Mouse (Mus musculus): ENCODE data around the gene Tbcel.

- TF ChIP-seq POLR2A (IDR thresholded peaks at IDR 0.05; ENCODE audit: borderline replicate concordance, control insufficient read depth, low read depth, low read length) = no peak
- no peak for TF ChIP-seq CTCF (IDR thresholded peaks at IDR 0.05; ENCODE audit: control insufficient read depth, insufficient read depth, low read length)
These were observed 47.9 kb downstream of the Tbcel start for GRCm38 (mm10) chr9:42459736-42460135.
